Mouse (Mus musculus) gastrocnemius, adult 18-20 months (tissue): ENCODE measurements around the gene Hivep3. TPM values are rescaled to one million over a fixed set of nuclear protein-coding genes. Genes with fewer than 3 reads are reported as not detected.

Experiments
- DNase-seq: peaks from one replicate; pipeline ENCODE4 v3.0.0; 2021; ENCODE audit warnings: low spot score
- total RNA-seq, 2 experiments: library from RNA; stranded (reverse); gene quantifications; 2 replicates each; pipeline ENCODE4 v1.2.3; 2021

The Hivep3 gene
- total RNA-seq, 2 experiments from 2014 or later, result 3.0 to 5.6 TPM

DNA sequence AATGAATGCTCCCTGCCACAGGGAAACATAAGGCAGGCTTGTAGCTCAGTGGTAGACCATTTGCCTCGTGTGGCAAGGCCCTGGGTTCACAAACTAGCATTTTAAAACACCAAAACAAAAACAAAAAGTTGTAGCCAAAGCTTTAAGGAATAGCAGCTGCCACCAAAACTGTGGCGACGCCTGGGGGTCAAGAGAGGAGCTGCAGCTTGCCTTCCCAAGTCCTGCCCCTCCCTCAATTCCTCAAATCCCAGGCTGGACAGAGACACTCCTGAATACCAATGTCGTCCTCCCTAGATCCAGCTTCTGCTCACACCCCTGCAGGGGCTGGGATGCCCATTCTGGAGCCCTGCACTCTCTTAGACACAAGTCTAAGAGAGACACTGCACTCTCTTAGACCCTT is 453.4 kb downstream of the Hivep3 start:
- no peak for DNase-seq

Other genes with a start within 250 kb of the Hivep3 start
- gene Rimkla, start 241.2 kb upstream of the Hivep3 start, total RNA-seq, result not detected
- 10 to 100 TPM; 32.1 to 32.5 TPM for gene Foxj3, start 196.8 kb upstream of the Hivep3 start, total RNA-seq
- gene Frg2f1, start 194.3 kb upstream of the Hivep3 start, total RNA-seq, result 1 to 10 TPM; 4.1 to 6.3 TPM
- not detected for gene Guca2a, start 96.1 kb upstream of the Hivep3 start, total RNA-seq
- not detected for gene Guca2b, start 74.8 kb upstream of the Hivep3 start, total RNA-seq